Mouse (Mus musculus): ENCODE measurements around the gene Olfr593.
"Not testable (repeated sequence)": the region's sequence is repeated elsewhere in the genome, so short reads cannot be mapped to it uniquely, and the experiment has no call there.

The Olfr593 gene

GRCm38 (mm10) chr7:103211562-103211961 lies at the start of gene Olfr593:
Olfr593 (plus strand) TSS chr7:103211862.
- DNase-seq (ENCODE audit: low read depth, low spot score): no peak

GRCm38 (mm10) chr7:103169697-103170096 lies 42.0 kb upstream of the Olfr593 start:
- DNase-seq (ENCODE audit: low read depth, low spot score): no peak

GRCm38 (mm10) chr7:103178240-103178639 lies 33.4 kb upstream of the Olfr593 start, which contains the start of gene Olfr591:
Olfr591 (minus strand) TSS chr7:103178340.
- no peak for DNase-seq (ENCODE audit: low read depth, low spot score)

- DNase-seq (ENCODE audit: low read depth, low spot score): not testable (repeated sequence)
Measured at GRCm38 (mm10) chr7:103184503-103184902, 27.2 kb upstream of the Olfr593 start, which contains the start of gene Olfr592. Olfr592 (plus strand) TSS chr7:103184803.

GRCm38 (mm10) chr7:103212050-103212449 lies 388 bp downstream of the Olfr593 start:
- not testable (repeated sequence) for DNase-seq (ENCODE audit: low read depth, low spot score)

- DNase-seq (ENCODE audit: low read depth, low spot score): no peak
Measured at GRCm38 (mm10) chr7:103216696-103217095, 5.0 kb downstream of the Olfr593 start, which contains the start of gene Olfr594. Olfr594 (plus strand) TSS chr7:103216996.

GRCm38 (mm10) chr7:103252405-103252804 lies 40.7 kb downstream of the Olfr593 start, which contains the start of gene Usp17ld:
Usp17ld (minus strand) TSS chr7:103252505.
- DNase-seq (ENCODE audit: low read depth, low spot score): not testable (repeated sequence)
